In the genomic region with DNA sequence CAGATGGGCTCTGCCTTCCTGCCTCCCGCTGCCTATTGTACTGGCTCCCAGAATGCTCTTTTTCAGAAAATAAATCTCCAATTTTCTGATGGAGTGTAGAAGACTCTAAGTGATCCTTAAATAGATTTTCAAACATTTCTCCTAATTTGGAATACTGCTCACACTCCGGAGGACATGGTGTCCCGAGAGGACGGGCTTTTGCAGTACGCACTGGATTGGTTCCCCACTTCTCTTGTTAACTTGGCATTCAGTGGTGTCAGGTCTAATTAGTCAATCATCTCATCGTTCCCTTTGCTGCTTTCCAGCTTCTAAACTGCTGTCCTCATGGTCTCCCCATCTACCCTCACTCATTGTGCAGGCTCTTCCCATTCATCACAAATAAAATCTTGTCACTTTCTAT, we compare ENCODE assay signal across 13 mouse cellular contexts.
"Had no signal": no experiment of that assay in that cellular context is flagged by ENCODE, and none has a peak within 500 bp of the region (broad histone marks: within the 10 kb centered on the region; RNA-seq: fewer than 3 reads in every experiment).

No protein-coding gene starts in this region.

- DNase-seq: gastrocnemius, adult 2 months; gastrocnemius, postnatal 10 days; gastrocnemius, postnatal 25 days; heart, adult 2 months; heart, postnatal 14 days; heart, postnatal 36 days; kidney, adult 11 months; kidney, adult 2 months; kidney, adult 9 months; kidney, postnatal 14 days; kidney, postnatal 36 days; layer of hippocampus, adult 9-11 months; left cerebral cortex, postnatal 4 days had no signal
